Mouse (Mus musculus): ENCODE measurements around the gene Ern1.

DNA sequence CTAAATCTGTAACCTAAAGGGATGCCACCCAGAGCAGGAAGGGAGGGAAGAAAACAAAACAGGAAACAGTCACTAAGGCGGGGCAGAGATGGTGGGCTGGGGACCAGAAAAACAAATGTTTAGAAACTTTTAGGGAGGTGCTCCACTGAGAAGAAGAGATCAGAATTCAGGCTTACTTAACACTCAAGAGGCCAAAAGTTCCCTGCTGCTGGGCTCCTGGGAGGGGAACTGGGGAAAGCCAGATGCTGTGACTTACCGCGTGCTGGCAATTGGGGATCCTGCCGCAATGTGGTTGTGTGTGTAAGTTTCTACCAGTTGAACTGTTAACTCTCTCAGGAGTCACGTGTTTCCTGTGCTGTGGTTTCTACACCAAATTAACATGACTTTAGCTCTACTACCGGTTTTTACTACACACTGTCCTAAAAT is 99.8 kb downstream of the Ern1 start, which contains the start of gene Icam2:
- TF ChIP-seq CTCF (IDR thresholded peaks at IDR 0.05; ENCODE audit: low read depth) (no peak), EP300 (IDR thresholded peaks at IDR 0.05; ENCODE audit: low read depth) (peak; percentile 29)
